Mouse (Mus musculus) inflammation-experienced regulatory T-cells, adult 6 months (primary cell): ENCODE measurements around the gene Igf2bp2. TPM values are rescaled to one million over a fixed set of nuclear protein-coding genes. Genes with fewer than 3 reads are reported as not detected.
A peak's percentile ranks its signal among the peaks of the same experiment; 100 is the strongest.

Source experiments
- ATAC-seq: one replicate; pipeline ENCODE4 v1.8.0; 2017
- polyA plus RNA-seq, 3 experiments: library from polyadenylated mRNA; unstranded; fragments of 100-300 nt; shearing (Covaris generic); gene quantifications; one replicate each; pipeline ENCODE4 v1.2.1; 2017

Igf2bp2 gene
- polyA plus RNA-seq, 3 experiments from 2014 or later, result 0.47 to 0.88 (median 0.54) TPM

- ATAC-seq, result no peak
These were observed 16.0 kb downstream of the Igf2bp2 start for GRCm38 (mm10) chr16:22147131-22147530.

GRCm38 (mm10) chr16:22146071-22146470 is 17.0 kb downstream of the Igf2bp2 start:
- no peak for ATAC-seq

DNA sequence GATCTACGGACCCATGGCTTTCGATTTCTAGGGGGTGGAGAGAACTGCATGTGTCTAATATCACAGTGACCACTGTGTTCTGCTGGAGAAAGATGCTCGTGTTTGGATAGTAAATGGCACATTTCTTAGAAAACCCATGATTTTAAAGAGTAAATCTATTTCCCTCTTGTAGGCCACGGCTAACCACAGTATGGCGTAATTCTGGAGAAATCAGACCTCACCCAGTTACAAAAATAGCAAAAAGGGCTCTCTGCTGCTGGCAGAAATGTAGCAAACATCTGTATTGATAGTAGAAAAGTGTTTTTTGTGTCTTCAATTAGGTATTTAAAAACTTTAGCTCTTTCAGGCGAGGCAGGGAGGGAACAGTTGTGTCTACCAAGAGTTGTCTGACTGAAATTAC is 18.6 kb downstream of the Igf2bp2 start:
- ATAC-seq, result no peak

GRCm38 (mm10) chr16:22140861-22141260 is 22.2 kb downstream of the Igf2bp2 start:
- ATAC-seq, result no peak

- no peak for ATAC-seq
These were observed 23.3 kb downstream of the Igf2bp2 start for GRCm38 (mm10) chr16:22139821-22140220.

GRCm38 (mm10) chr16:22136198-22136597 is 26.9 kb downstream of the Igf2bp2 start:
- no peak for ATAC-seq

- no peak for ATAC-seq
These were observed 31.8 kb downstream of the Igf2bp2 start for GRCm38 (mm10) chr16:22131321-22131720.

DNA sequence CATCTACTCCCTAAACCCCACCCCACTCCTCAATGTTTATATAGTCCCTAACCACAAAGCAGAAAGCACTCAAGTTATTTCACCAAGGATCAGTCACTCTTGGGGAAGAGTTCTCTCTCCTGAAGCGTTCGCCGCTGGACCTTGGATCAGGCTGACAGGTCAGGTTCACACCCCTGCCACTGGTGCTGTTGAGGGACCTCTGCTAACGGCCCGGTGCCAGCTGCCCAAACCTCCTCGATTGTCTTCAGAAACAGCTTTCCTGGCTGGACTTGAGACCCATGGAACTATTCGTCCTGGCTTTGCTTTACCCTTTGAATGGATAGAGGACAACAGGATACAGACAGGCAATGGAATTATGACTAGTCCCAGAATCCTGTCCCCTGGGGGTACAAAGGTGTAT is 33.6 kb downstream of the Igf2bp2 start:
- ATAC-seq, result no peak

- no peak for ATAC-seq
These were observed 34.5 kb downstream of the Igf2bp2 start for GRCm38 (mm10) chr16:22128595-22128994.

- no peak for ATAC-seq
These were observed 35.3 kb downstream of the Igf2bp2 start for GRCm38 (mm10) chr16:22127806-22128205.

- no peak for ATAC-seq
These were observed 36.2 kb downstream of the Igf2bp2 start for GRCm38 (mm10) chr16:22126936-22127335.

GRCm38 (mm10) chr16:22124325-22124918 is 38.7 kb downstream of the Igf2bp2 start:
- no peak for ATAC-seq

DNA sequence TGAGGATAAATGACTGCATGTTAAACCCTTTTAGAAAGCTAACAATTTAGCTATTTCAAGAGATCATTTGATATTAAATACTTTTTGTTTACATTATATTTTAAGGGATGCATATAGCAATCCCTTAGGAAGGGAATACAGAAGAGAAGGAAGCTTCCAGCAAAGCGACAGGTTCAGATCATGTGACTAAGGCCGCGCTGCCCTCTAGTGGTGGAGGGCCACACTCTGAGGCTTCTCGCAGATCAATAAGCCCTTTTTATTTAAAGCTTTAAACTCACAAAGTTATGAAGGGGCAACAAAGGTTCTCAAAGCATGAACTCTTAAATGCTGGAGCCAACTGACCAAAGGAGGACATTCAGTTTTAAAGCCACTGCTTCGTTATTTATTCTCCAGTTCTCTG is 39.4 kb downstream of the Igf2bp2 start:
- peak; percentile 54 for ATAC-seq

GRCm38 (mm10) chr16:22121109-22121508 is 42.0 kb downstream of the Igf2bp2 start:
- no peak for ATAC-seq

GRCm38 (mm10) chr16:22119524-22119923 is 43.6 kb downstream of the Igf2bp2 start:
- ATAC-seq, result no peak

DNA sequence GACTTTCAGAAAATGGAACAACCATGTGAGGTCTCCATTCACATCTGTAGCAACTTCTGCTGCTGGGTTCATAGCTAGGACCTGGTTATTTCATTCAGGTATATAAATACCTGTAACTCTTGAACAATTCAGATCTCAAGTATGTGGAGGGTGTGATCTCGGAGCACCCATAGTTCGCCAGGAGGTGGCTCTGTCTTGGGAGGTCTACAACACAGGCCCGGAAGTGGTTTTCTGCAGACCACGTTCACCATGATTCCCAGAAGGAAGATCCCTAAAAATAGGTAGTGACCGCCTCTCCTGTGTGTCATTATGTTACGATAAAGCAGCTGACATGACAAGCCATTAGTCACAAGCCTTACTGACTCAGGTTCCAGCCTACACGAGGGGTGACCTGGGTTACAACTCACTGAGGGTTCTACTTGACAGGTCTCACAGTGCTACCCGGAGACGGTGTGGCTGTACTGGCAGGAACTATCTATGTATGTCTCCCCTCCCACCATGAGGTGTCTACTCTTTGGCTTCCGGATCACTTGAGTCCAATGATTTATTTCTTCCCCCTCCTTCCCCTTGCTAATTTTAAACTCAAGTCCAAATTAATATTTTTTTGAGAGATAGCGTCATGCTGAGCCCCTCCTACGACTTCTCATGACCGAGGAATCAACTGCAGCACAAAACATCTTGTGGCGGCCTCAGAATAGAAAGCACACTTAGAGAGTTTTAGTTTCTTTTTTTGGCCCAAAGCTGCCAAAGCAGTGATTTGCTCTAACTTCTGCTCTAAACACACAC is 44.2 kb downstream of the Igf2bp2 start:
- peak; percentile 41 for ATAC-seq

DNA sequence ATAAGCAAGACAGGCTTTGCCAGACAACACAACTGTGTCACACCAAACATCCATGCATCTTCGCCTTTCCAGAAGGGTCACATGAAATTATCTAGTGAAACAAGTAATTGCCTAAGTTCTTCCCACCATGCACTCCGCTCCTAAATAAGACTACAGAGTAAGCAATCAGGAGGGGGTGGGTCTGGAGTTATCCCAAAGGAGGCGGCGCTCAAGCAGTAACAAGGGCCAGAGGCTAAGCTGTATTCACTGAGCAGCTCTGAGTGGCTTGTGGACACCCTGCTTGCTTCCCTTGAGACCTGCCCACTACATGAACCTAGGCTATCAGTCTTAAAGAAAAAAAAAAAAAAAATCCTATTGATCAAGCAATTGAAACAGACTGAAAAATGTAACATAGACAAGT is 44.9 kb downstream of the Igf2bp2 start:
- ATAC-seq, result no peak

DNA sequence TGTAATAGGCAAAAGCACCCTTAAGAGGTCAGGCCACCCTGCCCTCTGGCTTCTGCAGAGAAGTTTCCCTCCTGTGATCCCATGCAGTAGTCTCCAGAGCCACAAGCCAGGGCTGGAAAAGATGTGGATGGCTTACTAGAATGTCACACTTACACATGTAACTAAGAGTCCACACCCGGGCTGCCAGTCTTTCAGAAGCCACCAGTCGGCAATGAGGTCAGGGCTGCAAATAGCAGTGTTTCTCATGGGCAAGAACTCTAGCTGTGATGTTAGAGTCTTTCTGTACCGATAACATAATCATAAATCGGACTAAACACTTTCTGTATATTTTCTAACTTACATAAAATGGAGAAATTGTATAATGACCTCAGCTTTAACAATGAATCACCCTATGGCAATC is 46.4 kb downstream of the Igf2bp2 start:
- ATAC-seq, result no peak

DNA sequence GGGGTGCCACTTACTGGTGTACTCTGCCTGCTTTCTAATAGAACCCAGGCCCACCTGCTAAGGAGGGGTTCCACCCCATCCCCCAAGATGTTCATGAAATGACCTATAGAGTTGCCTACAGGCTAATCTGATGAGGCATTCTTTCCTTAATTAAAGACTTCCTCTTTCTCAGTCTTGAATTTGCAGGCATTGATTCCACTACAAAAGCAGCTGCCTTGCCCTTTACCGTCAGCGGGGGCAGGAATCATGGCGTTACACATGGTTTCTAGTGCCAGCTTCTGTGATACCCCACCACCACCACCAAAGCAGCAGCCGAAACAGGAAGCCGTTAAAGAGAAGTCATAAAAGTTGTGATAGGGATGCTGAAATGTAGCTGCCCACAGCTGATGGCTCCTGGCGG is 47.0 kb downstream of the Igf2bp2 start:
- no peak for ATAC-seq

GRCm38 (mm10) chr16:22110036-22110435 is 53.1 kb downstream of the Igf2bp2 start:
- no peak for ATAC-seq

- ATAC-seq, result no peak
These were observed 53.9 kb downstream of the Igf2bp2 start for GRCm38 (mm10) chr16:22109159-22109558.

DNA sequence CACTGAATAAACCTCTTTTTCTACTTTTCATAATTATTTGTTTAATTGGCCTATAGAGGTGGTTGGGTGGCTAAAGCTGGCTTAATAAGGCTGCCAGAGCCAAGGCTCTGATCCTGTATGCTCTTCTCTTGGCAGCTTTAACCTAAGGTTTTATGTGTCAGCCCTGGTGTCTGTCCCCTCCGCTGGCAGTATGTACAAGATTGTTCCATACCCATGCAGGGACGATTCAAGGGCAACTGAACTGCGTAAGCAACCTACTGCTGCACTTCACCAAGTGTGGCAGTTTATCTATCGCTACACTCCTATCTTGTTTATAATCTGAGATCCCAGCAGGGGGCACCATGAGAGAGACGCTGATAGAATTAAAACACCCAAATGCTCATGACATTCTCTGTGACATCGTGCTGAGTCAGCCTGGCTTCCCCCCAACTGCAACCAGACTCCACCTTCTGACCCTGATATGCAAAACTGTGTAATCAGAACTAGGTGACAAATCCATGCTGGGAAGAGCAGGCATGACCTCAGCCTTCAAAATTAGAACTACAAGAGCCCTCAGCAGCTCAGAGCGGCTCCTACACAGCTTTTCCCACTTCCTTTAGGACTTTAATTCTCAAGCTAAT is 55.1 kb downstream of the Igf2bp2 start:
- no peak for ATAC-seq

GRCm38 (mm10) chr16:22106012-22106584 is 57.0 kb downstream of the Igf2bp2 start:
- no peak for ATAC-seq

GRCm38 (mm10) chr16:22100067-22100466 is 63.0 kb downstream of the Igf2bp2 start:
- no peak for ATAC-seq
